19 mouse cellular contexts compared by ENCODE assay signal in the genomic region with DNA sequence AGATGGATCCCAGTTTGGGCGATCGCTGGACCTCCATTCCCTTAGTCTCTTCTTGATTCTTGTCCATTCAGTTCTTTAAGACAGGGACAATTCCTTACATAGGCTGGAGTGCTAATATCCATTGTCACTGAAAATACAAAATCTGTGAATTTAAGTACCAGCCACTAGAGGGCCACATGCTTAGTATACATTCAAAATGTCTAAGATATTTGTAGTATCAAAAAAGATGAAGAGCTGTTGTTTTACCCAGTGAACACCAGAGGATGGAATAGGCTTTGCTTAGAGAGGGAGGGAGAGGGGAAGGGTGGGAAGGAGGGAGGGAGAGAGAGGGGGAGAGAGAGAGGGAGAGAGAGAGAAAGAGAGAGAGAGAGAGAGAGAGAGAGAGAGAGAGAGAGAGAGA. TPM values are rescaled to one million over a fixed set of nuclear protein-coding genes. Genes with fewer than 3 reads are reported as not detected.
A peak's percentile ranks its signal among the peaks of the same experiment; 100 is the strongest.
DNase-seq lines count a peak whose midpoint lies in the region; ATAC-seq and TF ChIP-seq lines count a peak whose summit lies in the region.
"Had no signal": no experiment of that assay in that cellular context is flagged by ENCODE, and none has a peak within 500 bp of the region (broad histone marks: within the 10 kb centered on the region; RNA-seq: fewer than 3 reads in every experiment).

No protein-coding gene starts in this region.

- peak; percentile 60 for TF ChIP-seq CTCF in layer of hippocampus, adult 2 months (conservative IDR thresholded peaks at IDR 0.05)

- H3K9ac ChIP-seq in forebrain, embryonic 11.5 days (ENCODE audit: low read length), result no peak overlapping the region
- H3K9ac ChIP-seq in forebrain, embryonic 13.5 days, result no peak overlapping the region
- H3K9ac ChIP-seq: embryonic facial prominence, embryonic 13.5 days; forebrain, embryonic 15.5 days; kidney, embryonic 15.5 days; neural tube, embryonic 13.5 days had no signal

- no peaks in the 10 kb centered on the region for H3K36me3 ChIP-seq in forebrain, embryonic 11.5 days (ENCODE audit: control insufficient read depth, insufficient read depth, low read length)
- H3K36me3 ChIP-seq in forebrain, embryonic 13.5 days (ENCODE audit: poor library complexity, severe bottlenecking), result no peaks in the 10 kb centered on the region
- H3K36me3 ChIP-seq: embryonic facial prominence, embryonic 13.5 days; forebrain, embryonic 15.5 days; G1E; kidney, embryonic 15.5 days; neural tube, embryonic 13.5 days had no signal

- 48% methylated on average over 2 of the region's 2 CpGs for WGBS in forebrain, embryonic 11.5 days
- WGBS in forebrain, embryonic 13.5 days, result 52% methylated on average over 2 of the region's 2 CpGs

- H3K4me2 ChIP-seq in forebrain, embryonic 11.5 days (ENCODE audit: low read depth, low read length, severe bottlenecking), result no peak overlapping the region
- no peak overlapping the region for H3K4me2 ChIP-seq in forebrain, embryonic 13.5 days
- H3K4me2 ChIP-seq: embryonic facial prominence, embryonic 13.5 days; forebrain, embryonic 15.5 days; kidney, embryonic 15.5 days; liver, embryonic 11.5 days; neural tube, embryonic 13.5 days had no signal

- no peak overlapping the region for H3K27ac ChIP-seq in forebrain, embryonic 11.5 days (ENCODE audit: low read depth, low read length)
- H3K27ac ChIP-seq in forebrain, embryonic 13.5 days, result no peak overlapping the region
- no peak overlapping the region for H3K27ac ChIP-seq in layer of hippocampus, adult 2 months
- H3K27ac ChIP-seq: embryonic facial prominence, embryonic 13.5 days; forebrain, embryonic 15.5 days; kidney, embryonic 15.5 days; neural tube, embryonic 13.5 days had no signal

- peak; percentile 49; the same call in 1 of the 2 replicates for ATAC-seq in forebrain, embryonic 11.5 days (replicated peaks; ENCODE audit: low FRiP score)
- no peak for ATAC-seq in forebrain, embryonic 13.5 days
- ATAC-seq: forebrain, embryonic 15.5 days had no signal

- no peaks in the 10 kb centered on the region for H3K4me1 ChIP-seq in forebrain, embryonic 11.5 days (replicated peaks; ENCODE audit: control insufficient read depth, insufficient read depth, low read length)
- H3K4me1 ChIP-seq in forebrain, embryonic 13.5 days, result no peaks in the 10 kb centered on the region
- H3K4me1 ChIP-seq: embryonic facial prominence, embryonic 13.5 days; forebrain, embryonic 15.5 days; kidney, embryonic 15.5 days; neural tube, embryonic 13.5 days had no signal

- DNase-seq in forebrain, embryonic 11.5 days (ENCODE audit: low spot score), result no peak
- no peak for DNase-seq in layer of hippocampus, adult 2 months (ENCODE audit: low spot score in 2 of 2)
- DNase-seq in layer of hippocampus, postnatal 14 days (ENCODE audit: low spot score in 2 of 2), result no peak
- DNase-seq in 416B (ENCODE audit: low read depth), result peak; percentile 14
- peak; percentile 3 for DNase-seq in ZHBTc4 (ENCODE audit: low read depth, low spot score)
- DNase-seq in cerebellum, adult 9-11 months, result no peak
- no peak for DNase-seq in right cerebral cortex, postnatal 25 days
- DNase-seq: cerebellum, adult 2 months; gastrocnemius, postnatal 36 days; lung, postnatal 14 days; spleen, adult 18-20 months; thymus, postnatal 4 days had no signal

- no peaks in the 10 kb centered on the region for H3K9me3 ChIP-seq in forebrain, embryonic 11.5 days (ENCODE audit: control insufficient read depth, low read length)
- 0 out of 2 replicates have a peak, but pooled peaks cover 6% of the 10 kb centered on the region for H3K9me3 ChIP-seq in forebrain, embryonic 13.5 days (replicated peaks)
- H3K9me3 ChIP-seq: embryonic facial prominence, embryonic 13.5 days; forebrain, embryonic 15.5 days; G1E; kidney, embryonic 15.5 days had no signal

- no peaks in the 10 kb centered on the region for H3K27me3 ChIP-seq in forebrain, embryonic 11.5 days (ENCODE audit: control insufficient read depth, insufficient read depth, low read length)
- no peaks in the 10 kb centered on the region for H3K27me3 ChIP-seq in forebrain, embryonic 13.5 days
- H3K27me3 ChIP-seq: embryonic facial prominence, embryonic 13.5 days; forebrain, embryonic 15.5 days; kidney, embryonic 15.5 days; neural tube, embryonic 13.5 days had no signal

- no peak overlapping the region for H3K4me3 ChIP-seq in forebrain, embryonic 11.5 days (ENCODE audit: low read depth, low read length)
- H3K4me3 ChIP-seq in forebrain, embryonic 13.5 days, result no peak overlapping the region
- no peak overlapping the region for H3K4me3 ChIP-seq in layer of hippocampus, adult 2 months
- H3K4me3 ChIP-seq: embryonic facial prominence, embryonic 13.5 days; forebrain, embryonic 15.5 days; kidney, embryonic 15.5 days; neural tube, embryonic 13.5 days had no signal

RNA-seq across cellular contexts. Expression of a gene that starts 16.5 kb away (rescaled TPM):
- polyA plus RNA-seq in forebrain, embryonic 11.5 days (2014; fragmentation: Nextera tagmentation; extraction: Ambion mirVana), result 19.3 and 20.7 TPM in 2 replicates
- polyA plus RNA-seq in forebrain, embryonic 13.5 days (2015; fragmentation: Nextera tagmentation; extraction: Ambion mirVana), result 21.7 and 25.0 TPM in 2 replicates
- total RNA-seq in layer of hippocampus, adult 2 months (2021), result under 1 TPM; 0.76 to 0.84 TPM
- total RNA-seq in layer of hippocampus, postnatal 14 days (2021), result 10 to 100 TPM; 15.3 to 15.4 TPM

RNA-seq across cellular contexts. Expression of a gene that starts 27.9 kb away (rescaled TPM):
- 105 and 108 TPM in 2 replicates for polyA plus RNA-seq in forebrain, embryonic 11.5 days (2014; fragmentation: Nextera tagmentation; extraction: Ambion mirVana)
- polyA plus RNA-seq in forebrain, embryonic 13.5 days (2015; fragmentation: Nextera tagmentation; extraction: Ambion mirVana), result 56.3 and 66.0 TPM in 2 replicates
- under 1 TPM; 0.27 to 0.67 TPM for total RNA-seq in layer of hippocampus, adult 2 months (2021)
- 1 to 10 TPM; 1.2 to 1.4 TPM for total RNA-seq in layer of hippocampus, postnatal 14 days (2021)
- polyA plus RNA-seq: G1E had no signal

RNA-seq across cellular contexts. Expression of a gene that starts 59.6 kb away (rescaled TPM):
- 12.5 and 13.9 TPM in 2 replicates for polyA plus RNA-seq in forebrain, embryonic 11.5 days (2014; fragmentation: Nextera tagmentation; extraction: Ambion mirVana)
- 16.6 and 22.1 TPM in 2 replicates for polyA plus RNA-seq in forebrain, embryonic 13.5 days (2015; fragmentation: Nextera tagmentation; extraction: Ambion mirVana)
- total RNA-seq in layer of hippocampus, adult 2 months (2021), result 1 to 10 TPM; 1.2 to 1.3 TPM
- 1 to 10 TPM; 2.9 to 4.0 TPM for total RNA-seq in layer of hippocampus, postnatal 14 days (2021)
- total RNA-seq: gastrocnemius, postnatal 36 days had no signal
- polyA plus RNA-seq: G1E had no signal

Comparison
In these comparisons a context has a peak if more than half of its experiments do, and no peak if none do; other contexts are left out.
1. RNA of a gene that starts 16.5 kb away (total RNA-seq): 15.3 to 15.4 TPM in layer of hippocampus, postnatal 14 days; 0.76 to 0.84 TPM in layer of hippocampus, adult 2 months; every median in the first group is over 4 times any median in the second.
2. DNase-seq: peak in 416B (single experiment) and ZHBTc4 (single experiment); none in forebrain, embryonic 11.5 days (single experiment), layer of hippocampus, adult 2 months (0 of 2), layer of hippocampus, postnatal 14 days (0 of 2), cerebellum, adult 9-11 months (single experiment) and right cerebral cortex, postnatal 25 days (single experiment).